Mouse (Mus musculus) T-helper 2 cell (primary cell): ENCODE measurements at regions not wholly inside any gene's neighbourhood (a gene's known extent, or its start where the extent isn't known, plus 50 kb on each side); places are given as distances from the start of the nearest gene placed in this dataset.

ENCODE experiments used
- in situ Hi-C: fragments of 300-600 bp; cut with MboI, MseI; formaldehyde crosslinking; loops from one replicate; pipeline ENCODE4 v1.15.1; 2025; ENCODE audit warnings: high pct_unique_total_duplicates

GRCm38 (mm10) chr7:41739891-41740290 lies 106.9 kb downstream of the Zfp788 start:
- in situ Hi-C loops, result loop anchor here (10.0 kb wide), 1 partner anchor 1575 kb away; no protein-coding TSS in a partner anchor
